Mouse (Mus musculus): ENCODE measurements at regions not wholly inside any gene's neighbourhood (a gene's known extent, or its start where the extent isn't known, plus 50 kb on each side); places are given as distances from the start of the nearest gene placed in this dataset.
A peak's percentile ranks its signal among the peaks of the same experiment; 100 is the strongest.

- TF ChIP-seq CTCF (IDR thresholded peaks at IDR 0.05; ENCODE audit: low read depth) (peak; percentile 17; the same call in 1 of the 2 replicates), EP300 (IDR thresholded peaks at IDR 0.05; ENCODE audit: low read depth) (no peak)
These were observed 257.0 kb upstream of the Sox9 start for GRCm38 (mm10) chr11:112524983-112525382.

Measured in liver, embryonic 14.5 days (tissue).